Mouse (Mus musculus): ENCODE results near the gene Gm39566. TPM values are rescaled to one million over a fixed set of nuclear protein-coding genes. Genes with fewer than 3 reads are reported as not detected.
A peak's percentile ranks its signal among the peaks of the same experiment; 100 is the strongest.

Gene Gm39566
- polyA plus RNA-seq, 1 experiment from 2014 or later: not detected

DNA sequence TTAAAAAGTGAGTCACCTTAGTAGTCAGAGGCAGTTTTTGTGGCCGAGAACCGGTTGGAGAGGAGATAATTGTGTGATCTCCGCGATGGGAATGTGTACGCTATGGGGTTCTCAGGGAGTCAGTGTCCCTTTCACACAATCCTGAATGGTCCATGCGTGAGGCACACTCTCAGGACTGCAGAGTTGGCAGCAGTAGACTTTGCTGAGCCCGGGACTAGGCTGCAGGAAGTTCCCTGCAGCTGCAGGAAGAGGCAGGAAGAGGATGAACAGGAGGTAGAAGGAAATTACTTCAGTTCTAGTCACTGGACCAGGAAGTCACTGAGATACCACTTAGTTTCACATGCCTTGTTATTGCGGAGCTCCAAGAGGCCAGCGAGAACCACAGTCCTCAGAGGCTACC lies 34.0 kb upstream of the Gm39566 start:
- Histone ChIP-seq H3K36me3 (ENCODE audit: control insufficient read depth, insufficient read depth, low read length) (peaks cover 20% of the 10 kb centered on the region), H3K9me3 (ENCODE audit: control insufficient read depth, low read length) (no peaks in the 10 kb centered on the region), H3K4me2 (ENCODE audit: low read length) (no peak overlapping the region), H3K27ac (ENCODE audit: low read depth, low read length) (no peak overlapping the region), H3K9ac (ENCODE audit: low read depth, low read length) (no peak overlapping the region), H3K4me1 (ENCODE audit: control insufficient read depth, insufficient read depth, low read depth, low read length) (peaks cover 18% of the 10 kb centered on the region), H3K27me3 (replicated peaks; ENCODE audit: control insufficient read depth, insufficient read depth, low read length) (no peaks in the 10 kb centered on the region), H3K4me3 (ENCODE audit: low read length) (no peak overlapping the region)
- ATAC-seq: no peak
- WGBS: 89% methylated on average over 9 of the region's 9 CpGs

DNA sequence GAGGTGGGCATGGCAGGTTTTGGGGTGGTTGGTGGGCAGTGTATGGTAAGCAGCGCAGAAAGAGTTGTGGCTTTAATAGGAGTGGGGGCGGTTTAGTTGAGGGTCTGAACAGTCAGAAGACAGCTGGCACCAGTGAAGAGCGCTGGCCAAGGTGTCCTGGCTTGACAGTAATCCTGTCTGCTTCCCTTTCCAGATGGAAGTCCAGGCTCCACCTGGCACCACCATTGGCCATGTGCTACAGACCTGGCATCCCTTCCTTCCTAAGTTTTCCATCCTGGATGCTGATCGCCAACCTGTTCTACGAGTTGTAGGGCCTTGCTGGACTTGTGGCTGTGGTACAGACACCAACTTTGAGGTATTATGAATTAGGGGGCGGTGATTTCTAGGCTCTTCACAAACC lies 32.9 kb upstream of the Gm39566 start:
- Histone ChIP-seq H3K9me3 (ENCODE audit: control insufficient read depth, low read length) (no peaks in the 10 kb centered on the region), H3K4me1 (ENCODE audit: control insufficient read depth, insufficient read depth, low read depth, low read length) (peaks cover 18% of the 10 kb centered on the region), H3K4me3 (ENCODE audit: low read length) (peak overlapping the region; percentile 72), H3K4me2 (ENCODE audit: low read length) (peak overlapping the region; percentile 97), H3K9ac (ENCODE audit: low read depth, low read length) (peak overlapping the region; percentile 86), H3K27me3 (replicated peaks; ENCODE audit: control insufficient read depth, insufficient read depth, low read length) (no peaks in the 10 kb centered on the region), H3K36me3 (ENCODE audit: control insufficient read depth, insufficient read depth, low read length) (peaks cover 20% of the 10 kb centered on the region), H3K27ac (ENCODE audit: low read depth, low read length) (no peak overlapping the region)
- ATAC-seq: no peak
- WGBS: 94% methylated on average over 6 of the region's 6 CpGs

DNA sequence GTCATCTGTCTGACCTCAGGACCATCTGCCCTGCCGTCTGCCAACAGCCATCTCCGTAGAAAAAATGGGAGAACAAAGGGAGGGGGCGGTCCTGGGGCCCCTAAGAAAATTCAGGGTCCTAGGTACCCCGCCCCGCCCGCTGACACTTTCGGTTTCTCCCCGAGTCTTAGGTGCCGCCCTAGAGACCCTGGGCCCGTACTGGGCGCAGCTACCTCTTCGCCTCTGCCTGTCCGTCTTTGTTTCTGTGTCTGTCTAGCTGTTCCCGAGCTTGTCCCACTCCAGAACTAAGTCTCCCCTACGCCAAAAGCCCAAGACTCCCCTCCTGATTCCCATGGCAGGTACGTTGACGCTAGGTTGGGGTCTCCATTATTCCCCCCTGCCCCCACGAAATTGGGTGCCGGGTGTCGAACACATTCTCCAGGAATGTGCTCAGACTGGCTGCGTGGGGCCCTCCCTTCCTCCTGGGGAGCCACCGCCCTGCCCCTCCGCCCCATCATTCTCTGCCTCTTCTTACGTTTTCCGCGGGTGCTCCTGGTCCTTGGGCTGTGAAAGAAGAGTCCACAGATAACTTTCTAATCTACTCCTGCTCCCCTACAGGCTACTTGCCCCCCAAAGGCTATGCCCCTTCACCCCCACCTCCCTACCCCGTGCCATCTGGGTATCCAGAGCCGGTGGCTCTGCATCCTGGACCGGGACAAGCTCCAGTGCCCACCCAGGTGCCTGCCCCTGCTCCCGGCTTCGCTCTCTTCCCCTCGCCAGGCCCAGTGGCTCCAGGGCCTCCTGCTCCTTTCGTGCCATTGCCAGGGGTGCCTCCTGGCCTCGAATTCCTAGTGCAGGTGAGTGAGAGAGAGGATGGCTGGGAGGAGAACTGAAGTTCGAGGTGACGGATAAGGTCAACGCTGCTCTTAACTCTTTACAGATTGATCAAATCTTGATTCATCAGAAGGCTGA lies 31.9 kb upstream of the Gm39566 start:
- H3K27ac ChIP-seq (ENCODE audit: low read depth, low read length): peak overlapping the region; percentile 96
- H3K4me1 ChIP-seq (ENCODE audit: control insufficient read depth, insufficient read depth, low read depth, low read length): peaks cover 18% of the 10 kb centered on the region
- peak overlapping the region; percentile 72 for H3K4me3 ChIP-seq (ENCODE audit: low read length)
- peak; percentile 48 for ATAC-seq
- H3K9ac ChIP-seq (ENCODE audit: low read depth, low read length): peak overlapping the region; percentile 86
- WGBS: 9% methylated on average over 36 of the region's 37 CpGs
- H3K4me2 ChIP-seq (ENCODE audit: low read length): peak overlapping the region; percentile 97
- H3K9me3 ChIP-seq (ENCODE audit: control insufficient read depth, low read length): no peaks in the 10 kb centered on the region
- H3K27me3 ChIP-seq (replicated peaks; ENCODE audit: control insufficient read depth, insufficient read depth, low read length): no peaks in the 10 kb centered on the region
- peaks cover 20% of the 10 kb centered on the region for H3K36me3 ChIP-seq (ENCODE audit: control insufficient read depth, insufficient read depth, low read length)

DNA sequence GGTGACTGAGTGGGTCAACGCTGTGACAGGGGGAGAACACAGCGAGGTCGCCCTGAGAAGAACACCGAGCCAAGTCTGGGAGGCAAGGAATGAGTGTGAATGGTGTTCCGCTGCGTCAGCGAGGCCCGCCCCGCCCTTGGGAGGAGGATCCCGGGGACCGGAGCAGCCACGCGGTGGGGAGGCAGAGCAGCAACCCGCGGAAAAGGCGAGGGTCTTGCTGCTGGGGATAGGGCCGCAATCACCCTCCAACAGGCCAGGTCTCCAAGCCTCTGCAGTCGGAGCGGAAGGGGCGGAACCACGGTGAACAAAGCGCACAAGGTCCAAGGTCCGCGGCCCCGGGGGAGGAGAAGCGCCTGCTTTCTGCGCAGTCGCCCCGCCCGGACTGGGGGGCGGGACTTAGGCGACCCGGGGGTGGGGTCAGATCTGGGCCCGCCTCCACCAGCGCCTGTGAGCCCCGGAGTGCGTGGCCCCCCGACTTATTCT lies 31.1 kb upstream of the Gm39566 start, which contains the start of gene Plscr3:
Gene Plscr3, plus strand, starts transcription at position 179 of the 483 bp plus-strand sequence.
- peak; percentile 94 for ATAC-seq
- Histone ChIP-seq H3K27ac (ENCODE audit: low read depth, low read length) (peak within 1 kb of the TSS; percentile 96), H3K9me3 (ENCODE audit: control insufficient read depth, low read length) (no peaks in the 10 kb centered on the region), H3K4me3 (ENCODE audit: low read length) (peak within 1 kb of the TSS; percentile 72), H3K27me3 (replicated peaks; ENCODE audit: control insufficient read depth, insufficient read depth, low read length) (no peaks in the 10 kb centered on the region), H3K9ac (ENCODE audit: low read depth, low read length) (peak within 1 kb of the TSS; percentile 86), H3K36me3 (ENCODE audit: control insufficient read depth, insufficient read depth, low read length) (peaks cover 13% of the 10 kb centered on the region), H3K4me2 (ENCODE audit: low read length) (peak within 1 kb of the TSS; percentile 97), H3K4me1 (ENCODE audit: control insufficient read depth, insufficient read depth, low read depth, low read length) (peaks cover 18% of the 10 kb centered on the region)
- 0% methylated on average over 29 of the region's 38 CpGs for WGBS

DNA sequence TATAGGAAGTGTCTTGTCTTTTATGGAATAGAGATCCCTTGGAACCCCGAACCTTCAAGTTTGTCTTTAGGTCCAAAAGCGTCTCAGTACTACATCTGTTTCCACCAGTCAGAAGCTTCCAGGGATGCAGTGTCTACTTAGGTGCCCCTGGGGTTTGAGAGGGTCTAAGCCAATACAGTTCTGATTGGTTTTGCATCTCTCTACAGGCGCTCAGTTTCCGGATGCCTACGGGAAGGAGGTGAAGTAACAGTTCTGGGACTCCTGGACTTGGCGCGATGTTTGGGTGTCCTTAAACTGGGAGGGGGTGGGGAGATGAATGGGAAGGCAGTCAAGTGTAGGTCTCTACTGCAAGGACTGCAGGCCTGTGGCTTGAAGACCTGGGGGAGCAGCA lies 23.6 kb upstream of the Gm39566 start:
- Histone ChIP-seq H3K27ac (ENCODE audit: low read depth, low read length) (peak overlapping the region; percentile 96), H3K4me1 (ENCODE audit: control insufficient read depth, insufficient read depth, low read depth, low read length) (peaks cover 30% of the 10 kb centered on the region), H3K9me3 (ENCODE audit: control insufficient read depth, low read length) (no peaks in the 10 kb centered on the region), H3K4me2 (ENCODE audit: low read length) (peak overlapping the region; percentile 64), H3K9ac (ENCODE audit: low read depth, low read length) (peak overlapping the region; percentile 74), H3K4me3 (ENCODE audit: low read length) (peak overlapping the region; percentile 87), H3K36me3 (ENCODE audit: control insufficient read depth, insufficient read depth, low read length) (no peaks in the 10 kb centered on the region; the same call in 1 of the 2 replicates), H3K27me3 (replicated peaks; ENCODE audit: control insufficient read depth, insufficient read depth, low read length) (no peaks in the 10 kb centered on the region)
- no peak for ATAC-seq
- WGBS: 0% methylated on average over 7 of the region's 7 CpGs

DNA sequence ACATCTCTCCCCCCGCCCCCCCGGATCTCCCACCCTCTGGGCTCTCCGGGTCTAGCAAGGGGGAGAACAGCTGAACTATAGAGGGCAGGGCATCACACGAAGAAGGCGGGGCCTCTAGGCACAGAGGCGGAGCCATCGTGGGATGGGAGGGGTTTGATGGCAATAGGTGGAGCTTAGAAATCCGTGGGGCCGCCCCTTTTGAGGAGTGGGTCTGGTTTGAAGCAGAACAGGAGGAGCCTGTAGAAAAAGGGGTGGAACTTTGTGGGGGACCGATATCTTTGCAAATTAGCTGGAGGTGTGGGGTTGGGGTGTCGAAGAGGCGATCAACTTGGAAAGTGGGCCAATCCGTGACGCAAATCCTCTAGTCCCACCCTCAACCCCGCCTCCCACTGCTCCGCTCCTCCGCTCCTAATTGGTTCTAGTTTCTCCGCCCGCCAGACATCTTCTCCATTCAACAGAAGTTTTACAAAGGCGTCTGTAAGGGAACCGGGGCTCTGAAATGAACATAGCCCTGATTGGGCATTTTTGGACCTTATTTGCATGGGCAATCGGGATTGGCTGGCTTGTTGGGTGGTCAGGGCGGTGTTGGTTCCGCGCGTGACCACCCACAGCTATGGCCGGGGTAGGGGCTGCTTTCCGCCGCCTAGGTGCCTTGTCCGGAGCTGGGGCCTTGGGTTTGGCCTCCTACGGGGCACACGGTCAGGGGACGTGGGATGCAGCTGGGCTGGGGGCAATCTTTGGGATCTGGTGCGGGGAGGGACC lies 23.0 kb upstream of the Gm39566 start, which contains the start of gene Tmem256:
Gene Tmem256, plus strand, starts transcription at position 563 of the 762 bp plus-strand sequence.
- H3K9ac ChIP-seq (ENCODE audit: low read depth, low read length): peak within 1 kb of the TSS; percentile 94
- peak within 1 kb of the TSS; percentile 96 for H3K27ac ChIP-seq (ENCODE audit: low read depth, low read length)
- no peaks in the 10 kb centered on the region for H3K9me3 ChIP-seq (ENCODE audit: control insufficient read depth, low read length)
- peak within 1 kb of the TSS; percentile 87 for H3K4me3 ChIP-seq (ENCODE audit: low read length)
- no peaks in the 10 kb centered on the region; the same call in 1 of the 2 replicates for H3K36me3 ChIP-seq (ENCODE audit: control insufficient read depth, insufficient read depth, low read length)
- peaks cover 34% of the 10 kb centered on the region for H3K4me1 ChIP-seq (ENCODE audit: control insufficient read depth, insufficient read depth, low read depth, low read length)
- H3K27me3 ChIP-seq (replicated peaks; ENCODE audit: control insufficient read depth, insufficient read depth, low read length): no peaks in the 10 kb centered on the region
- peak within 1 kb of the TSS; percentile 89 for H3K4me2 ChIP-seq (ENCODE audit: low read length)
- ATAC-seq: peak; percentile 92
- WGBS: under 1% methylated on average over 34 of the region's 34 CpGs

DNA sequence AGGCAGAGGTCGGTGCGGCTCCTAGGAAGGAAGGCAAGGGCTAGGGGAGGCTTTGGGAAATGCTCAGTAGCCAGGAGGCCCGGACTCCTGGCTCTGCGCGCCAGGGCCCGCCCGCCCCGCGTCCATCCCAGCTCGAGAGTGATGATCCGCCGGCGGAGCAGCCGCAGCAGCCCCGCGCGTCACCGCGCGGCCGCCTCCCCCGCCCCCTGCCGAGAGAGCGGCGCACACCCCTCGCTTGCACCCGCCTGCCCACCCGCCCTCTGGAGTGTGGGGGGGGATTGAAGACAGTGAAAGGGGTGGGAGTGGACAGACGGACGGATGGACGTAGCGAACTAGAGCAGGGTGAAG lies 22.5 kb upstream of the Gm39566 start, which contains the start of gene Nlgn2:
Gene Nlgn2, minus strand, starts transcription at position 181 of the 348 bp plus-strand sequence.
- 0% methylated on average over 19 of the region's 32 CpGs for WGBS
- Histone ChIP-seq H3K4me1 (ENCODE audit: control insufficient read depth, insufficient read depth, low read depth, low read length) (peaks cover 34% of the 10 kb centered on the region), H3K4me3 (ENCODE audit: low read length) (peak within 1 kb of the TSS; percentile 87), H3K9ac (ENCODE audit: low read depth, low read length) (peak within 1 kb of the TSS; percentile 94), H3K27me3 (replicated peaks; ENCODE audit: control insufficient read depth, insufficient read depth, low read length) (no peaks in the 10 kb centered on the region), H3K36me3 (ENCODE audit: control insufficient read depth, insufficient read depth, low read length) (peaks cover 4% of the 10 kb centered on the region), H3K9me3 (ENCODE audit: control insufficient read depth, low read length) (no peaks in the 10 kb centered on the region), H3K27ac (ENCODE audit: low read depth, low read length) (peak within 1 kb of the TSS; percentile 96), H3K4me2 (ENCODE audit: low read length) (peak within 1 kb of the TSS; percentile 89)
- ATAC-seq: no peak; the same call in 1 of the 2 replicates

DNA sequence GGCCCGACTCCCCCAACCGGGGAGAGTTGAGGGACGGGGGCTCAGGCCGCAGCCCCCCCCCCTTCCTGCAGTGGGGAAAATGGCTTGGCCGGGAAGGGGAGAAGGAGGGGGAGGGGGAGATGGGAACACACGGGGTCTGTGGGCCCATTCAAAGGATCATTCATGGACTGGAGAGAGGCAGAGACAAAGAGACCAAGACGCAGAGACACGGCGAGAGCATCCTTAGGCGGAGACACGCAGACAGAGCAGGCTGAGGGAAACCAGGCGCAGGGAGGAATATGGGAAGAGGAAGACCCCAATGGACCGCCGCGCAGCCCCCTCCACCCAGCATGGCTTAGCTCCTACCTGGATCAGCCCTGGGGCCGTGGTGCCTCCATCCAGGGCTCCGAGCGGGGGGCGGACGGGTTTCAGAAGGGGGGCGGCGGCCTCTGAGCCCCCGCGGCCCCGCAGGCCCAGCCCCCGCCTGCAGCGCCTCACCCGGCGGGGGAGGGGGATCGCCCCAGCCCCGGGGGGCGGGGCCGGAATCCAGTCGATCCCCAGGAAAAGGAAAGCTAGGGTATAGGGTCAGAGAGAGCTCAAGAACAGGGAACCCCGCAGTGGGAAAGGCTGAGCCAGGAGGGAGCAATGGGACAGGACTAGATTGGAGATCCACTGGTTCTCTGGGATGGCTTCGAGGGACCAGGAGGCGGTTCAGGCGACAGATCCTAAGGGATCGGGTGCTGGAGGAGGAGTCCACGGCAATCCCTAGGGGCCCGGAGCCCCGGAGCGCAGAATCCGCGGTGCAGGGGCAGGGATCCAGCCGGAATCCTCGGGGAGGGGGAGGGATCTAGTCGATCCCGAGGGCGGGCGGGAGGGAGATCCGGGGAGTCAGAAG lies 21.8 kb upstream of the Gm39566 start:
- H3K27me3 ChIP-seq (replicated peaks; ENCODE audit: control insufficient read depth, insufficient read depth, low read length): no peaks in the 10 kb centered on the region
- H3K4me2 ChIP-seq (ENCODE audit: low read length): peak overlapping the region; percentile 89
- peak overlapping the region; percentile 87 for H3K4me3 ChIP-seq (ENCODE audit: low read length)
- no peaks in the 10 kb centered on the region for H3K9me3 ChIP-seq (ENCODE audit: control insufficient read depth, low read length)
- no peak for ATAC-seq
- H3K4me1 ChIP-seq (ENCODE audit: control insufficient read depth, insufficient read depth, low read depth, low read length): peaks cover 34% of the 10 kb centered on the region
- H3K9ac ChIP-seq (ENCODE audit: low read depth, low read length): peak overlapping the region; percentile 94
- under 1% methylated on average over 40 of the region's 52 CpGs for WGBS
- H3K36me3 ChIP-seq (ENCODE audit: control insufficient read depth, insufficient read depth, low read length): peaks cover 9% of the 10 kb centered on the region
- H3K27ac ChIP-seq (ENCODE audit: low read depth, low read length): peak overlapping the region; percentile 96

Data from hindbrain, embryonic 16.5 days (tissue).